Mouse (Mus musculus): ENCODE measurements around the gene Npat. TPM values are rescaled to one million over a fixed set of nuclear protein-coding genes. Genes with fewer than 3 reads are reported as not detected.

Gene Npat
- total RNA-seq, 2 experiments from 2014 or later = 17.1 to 17.9 TPM

DNA sequence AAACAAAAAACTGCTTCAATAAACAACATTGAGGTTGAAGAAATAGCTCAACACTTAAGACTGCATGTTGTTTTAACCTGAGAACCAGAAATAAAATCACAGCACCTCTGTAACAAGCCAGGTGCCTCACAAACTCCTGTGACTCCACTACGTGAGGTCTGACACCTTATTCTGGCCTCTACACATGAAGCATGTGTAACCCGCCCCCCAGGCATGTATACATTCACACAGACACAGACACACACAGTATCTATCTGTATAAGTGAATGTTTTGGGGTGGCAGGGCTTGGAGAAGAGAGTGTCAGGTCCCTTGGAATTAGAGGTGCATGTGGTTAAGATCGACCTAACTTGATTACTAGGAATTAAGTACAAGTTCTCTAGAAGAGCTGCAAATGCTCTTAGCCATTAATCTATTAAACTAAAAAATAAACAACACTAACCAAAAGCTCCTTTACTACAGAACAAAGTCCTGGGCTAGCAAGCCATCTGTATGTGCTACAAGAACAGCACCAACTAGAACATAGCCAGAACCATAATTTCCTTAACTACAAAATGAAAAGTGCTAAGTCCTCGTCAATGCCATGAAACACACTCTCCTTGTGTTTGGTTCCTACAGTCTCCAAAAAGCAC, 60.2 kb downstream of the Npat start:
- peak in 1 of 2 experiments; percentile 5 for DNase-seq (ENCODE audit: low spot score in 2 of 2)
- TF ChIP-seq CTCF (conservative IDR thresholded peaks at IDR 0.05) = no peak
- no peak overlapping the region for H3K27ac ChIP-seq

DNA sequence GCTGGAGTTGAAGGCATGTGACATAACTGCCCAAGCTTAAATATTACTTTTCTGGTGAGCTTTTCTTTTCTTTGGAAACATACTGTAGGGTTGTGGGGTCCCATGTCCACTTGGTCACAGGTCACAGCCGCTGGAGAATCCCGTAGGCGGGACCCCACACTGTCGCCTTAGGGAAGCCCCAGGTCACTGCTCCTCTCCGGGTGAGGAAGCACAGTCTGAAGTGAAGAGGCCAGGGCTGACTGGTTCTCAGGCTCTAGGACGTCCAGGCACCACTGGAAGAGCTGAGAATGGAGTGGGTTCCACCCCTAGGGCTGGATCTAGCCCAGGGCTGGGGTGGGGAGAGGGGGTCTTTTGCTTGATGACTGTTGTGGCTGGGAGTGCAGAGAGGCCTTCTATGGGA, 61.8 kb downstream of the Npat start:
- H3K27ac ChIP-seq = no peak overlapping the region
- DNase-seq (ENCODE audit: low spot score in 2 of 2) = peak in 1 of 2 experiments; percentile 2
- no peak overlapping the region for H3K4me3 ChIP-seq
- TF ChIP-seq CTCF (conservative IDR thresholded peaks at IDR 0.05) = no peak

More for the DNA sequence above, 60.2 kb downstream of the Npat start:
- H3K4me3 ChIP-seq = no peak overlapping the region

DNA sequence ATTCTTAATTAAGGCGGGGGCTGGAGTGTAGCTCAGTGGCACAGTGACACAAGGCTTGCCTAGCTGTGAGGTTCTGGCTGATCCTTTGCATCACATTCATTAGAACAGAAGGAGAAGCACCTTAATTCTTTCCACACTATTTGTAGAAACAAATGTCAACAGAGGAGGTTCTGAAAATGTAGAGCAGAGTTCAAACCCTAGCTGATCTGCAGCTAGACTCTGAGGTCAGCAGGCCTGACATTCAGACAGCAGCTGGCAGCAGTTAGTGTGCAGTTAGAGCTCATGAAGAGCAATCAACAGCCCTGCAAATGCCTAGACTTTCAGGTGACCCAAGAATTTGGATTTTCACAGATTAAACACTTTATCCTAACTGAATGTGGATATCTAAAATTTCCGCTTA, 64.7 kb downstream of the Npat start:
- TF ChIP-seq CTCF (conservative IDR thresholded peaks at IDR 0.05) = no peak
- no peak for DNase-seq (ENCODE audit: low spot score in 2 of 2)
- Histone ChIP-seq H3K27ac (peak overlapping the region; percentile 51; the same call in 1 of the 2 replicates), H3K4me3 (no peak overlapping the region)

DNA sequence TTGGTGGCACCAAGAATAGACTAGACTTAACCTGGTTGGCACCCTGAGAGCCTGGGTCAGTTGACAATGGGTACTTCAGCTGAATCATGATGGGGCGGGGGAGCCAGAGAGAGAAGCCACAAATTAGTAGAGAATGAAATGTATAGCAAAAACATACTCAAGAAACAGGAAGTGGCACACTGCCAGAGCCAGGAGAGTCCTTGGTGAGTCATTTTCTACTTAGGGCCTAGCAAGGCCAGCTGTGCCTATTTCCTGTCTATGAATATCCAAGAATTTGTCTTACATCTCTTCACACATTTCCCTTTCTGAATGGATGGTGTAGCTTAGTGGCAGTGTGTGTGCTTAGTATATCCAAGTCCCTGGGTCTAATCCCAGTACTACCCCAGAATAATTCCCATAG, 66.5 kb downstream of the Npat start:
- no peak overlapping the region for H3K27ac ChIP-seq
- no peak overlapping the region for H3K4me3 ChIP-seq
- DNase-seq (ENCODE audit: low spot score in 2 of 2) = no peak
- TF ChIP-seq CTCF (conservative IDR thresholded peaks at IDR 0.05) = no peak

DNA sequence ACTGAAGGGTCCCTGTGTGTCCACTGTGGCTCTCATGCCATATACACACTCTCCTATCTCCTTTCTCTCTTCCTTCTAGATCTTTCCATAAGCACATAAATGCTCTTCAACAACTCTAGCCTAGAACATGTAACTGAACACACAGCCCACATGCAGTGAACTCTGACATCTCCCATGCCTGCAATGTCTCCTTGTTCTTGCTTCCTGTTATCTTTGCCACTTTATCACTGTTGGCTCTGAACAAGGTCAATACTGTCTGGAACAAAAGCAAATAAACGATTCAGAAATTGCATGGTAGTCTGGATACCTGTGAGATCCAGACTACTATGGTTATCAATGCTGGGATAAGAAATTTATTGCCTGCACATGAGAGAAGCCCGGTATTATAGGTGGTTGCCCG, 67.0 kb downstream of the Npat start:
- no peak for DNase-seq (ENCODE audit: low spot score in 2 of 2)
- no peak overlapping the region for H3K4me3 ChIP-seq
- no peak for TF ChIP-seq CTCF (conservative IDR thresholded peaks at IDR 0.05)
- H3K27ac ChIP-seq = no peak overlapping the region

DNA sequence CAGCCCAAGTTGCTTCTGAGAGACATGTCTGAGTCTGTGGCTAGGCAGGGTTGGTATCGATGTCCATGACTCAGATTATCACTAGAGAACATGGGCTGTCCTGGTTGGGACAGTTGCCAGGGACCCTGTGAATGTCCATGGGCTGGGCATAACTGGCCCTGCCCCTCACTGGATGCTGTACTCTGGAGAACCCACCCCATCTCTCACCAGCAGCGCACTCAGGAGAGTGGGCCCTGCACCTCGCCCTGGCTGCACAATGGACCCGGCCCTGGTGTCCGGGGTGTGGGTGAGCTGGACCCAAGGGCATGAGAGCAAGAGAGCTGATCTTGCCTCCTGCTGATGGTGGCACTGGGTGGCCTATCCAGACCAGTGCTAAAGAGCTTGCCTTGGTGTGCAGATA, 68.1 kb downstream of the Npat start:
- TF ChIP-seq CTCF (conservative IDR thresholded peaks at IDR 0.05) = no peak
- H3K4me3 ChIP-seq = no peak overlapping the region
- no peak for DNase-seq (ENCODE audit: low spot score in 2 of 2)

DNA sequence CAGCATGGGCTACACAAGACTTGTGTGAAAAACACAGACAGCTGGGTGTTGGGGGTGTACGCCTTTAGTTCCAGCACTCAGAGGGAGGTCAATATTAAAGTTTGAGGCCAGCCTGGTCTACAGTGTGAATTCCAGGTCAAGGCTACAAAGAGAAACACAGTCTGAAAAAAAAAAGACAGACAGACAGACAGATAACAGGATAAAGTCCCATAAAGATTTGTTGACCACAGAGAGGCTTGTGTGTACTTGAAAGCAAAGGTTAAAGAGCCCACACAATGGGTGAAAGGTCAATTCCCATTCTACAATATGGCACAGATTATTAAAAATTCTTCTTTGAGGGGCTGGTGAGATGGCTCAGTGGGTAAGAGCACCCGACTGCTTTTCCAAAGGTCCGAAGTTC, 70.3 kb downstream of the Npat start:
- Histone ChIP-seq H3K27ac (no peak overlapping the region), H3K4me3 (no peak overlapping the region)
- DNase-seq (ENCODE audit: low spot score in 2 of 2) = no peak
- no peak for TF ChIP-seq CTCF (conservative IDR thresholded peaks at IDR 0.05)

More for the DNA sequence above, 68.1 kb downstream of the Npat start:
- 0 out of 2 replicates have a peak overlapping the region, but pooled peaks have one; percentile 36 for H3K27ac ChIP-seq

DNA sequence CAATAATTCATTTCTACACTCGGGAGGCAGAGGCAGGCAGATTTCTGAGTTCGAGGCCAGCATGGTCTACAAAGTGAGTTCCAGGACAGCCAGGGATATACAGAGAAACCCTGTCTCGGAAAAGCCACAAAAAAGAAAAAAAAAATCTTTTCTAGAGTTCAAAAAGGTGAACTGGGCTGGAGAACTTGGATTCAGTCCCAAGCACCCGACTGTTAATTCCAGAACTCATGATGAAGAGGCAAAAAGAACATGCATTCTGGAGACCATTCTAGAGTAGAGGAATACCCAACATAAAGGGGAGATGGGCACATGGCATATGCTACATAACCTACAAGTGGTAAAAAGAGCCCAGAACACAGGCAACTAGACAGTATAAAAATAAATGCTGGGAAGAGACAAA, 71.0 kb downstream of the Npat start:
- H3K27ac ChIP-seq = no peak overlapping the region
- no peak for TF ChIP-seq CTCF (conservative IDR thresholded peaks at IDR 0.05)

DNA sequence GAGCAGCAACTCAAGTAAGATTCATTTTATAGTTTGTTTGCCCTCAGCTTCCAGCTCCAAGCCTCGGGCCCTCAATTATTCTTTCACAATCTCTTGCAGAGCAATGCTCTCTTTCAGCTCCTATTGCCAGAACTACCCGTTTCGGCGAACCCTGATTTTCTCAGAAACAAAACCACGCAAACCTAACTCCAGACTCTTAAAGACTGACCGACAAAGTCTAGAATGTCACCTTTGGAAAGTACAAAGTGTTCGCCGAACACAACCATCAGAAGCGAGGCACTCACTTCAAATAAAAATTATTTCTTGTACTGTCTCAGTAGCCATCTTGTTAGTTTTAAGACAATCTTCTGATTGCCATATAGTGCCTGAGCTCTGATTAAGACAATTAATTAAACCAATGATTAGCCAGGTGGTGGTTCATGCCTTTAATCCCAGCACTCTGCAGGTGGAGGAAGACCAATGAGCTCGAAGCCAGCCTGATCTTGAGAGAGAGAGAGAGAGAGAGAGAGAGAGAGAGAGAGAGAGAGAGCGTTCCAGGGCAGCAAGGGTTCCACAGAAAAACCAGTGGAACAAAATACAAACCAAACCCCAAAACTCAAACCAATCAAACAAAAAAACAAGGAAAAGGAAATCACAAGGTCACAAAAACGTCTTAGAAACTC, 72.6 kb downstream of the Npat start:
- no peak for DNase-seq (ENCODE audit: low spot score in 2 of 2)
- Histone ChIP-seq H3K4me3 (peak overlapping the region; percentile 75), H3K27ac (peak overlapping the region; percentile 96)
- no peak for TF ChIP-seq CTCF (conservative IDR thresholded peaks at IDR 0.05)

More for the DNA sequence above, 71.0 kb downstream of the Npat start:
- DNase-seq (ENCODE audit: low spot score in 2 of 2) = no peak
- H3K4me3 ChIP-seq = no peak overlapping the region

DNA sequence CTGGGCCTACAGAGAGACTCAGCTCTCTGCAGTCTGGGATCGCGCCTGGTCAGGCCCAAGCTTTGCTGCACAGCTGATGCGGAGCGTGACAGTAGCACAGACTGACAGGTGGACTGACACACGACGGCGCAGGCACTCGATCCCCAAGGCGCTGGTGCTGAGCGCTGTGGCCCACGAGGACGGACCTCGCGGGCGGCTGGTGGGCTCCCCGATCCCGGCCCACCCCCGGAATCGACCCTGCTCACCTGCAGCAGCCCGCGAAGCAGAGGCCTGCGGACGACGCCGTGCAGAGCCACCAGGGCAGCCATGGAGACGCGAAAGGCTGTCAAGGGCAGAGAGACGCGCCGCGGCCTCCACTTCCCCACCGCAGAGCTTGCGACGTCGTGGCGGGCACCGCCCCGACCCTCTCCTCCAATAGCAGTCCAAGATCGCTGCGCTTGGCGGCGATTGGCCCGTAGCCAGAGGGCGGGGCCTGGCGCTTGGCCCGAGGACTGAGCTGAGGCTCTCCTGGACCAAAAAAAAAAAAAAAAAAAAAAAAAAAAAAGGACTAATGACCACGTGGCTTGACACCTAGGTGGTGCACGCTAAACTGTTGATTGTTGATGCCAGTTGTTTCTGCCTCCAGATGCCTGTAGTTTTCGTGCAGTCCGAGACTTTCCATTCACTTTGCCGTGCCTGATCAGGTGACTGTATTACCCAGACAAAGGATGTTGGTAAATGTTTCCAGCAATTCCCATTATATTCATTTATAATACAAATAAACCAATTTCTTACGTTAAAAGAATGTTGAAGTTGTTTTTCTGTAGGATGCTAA, 73.3 kb downstream of the Npat start, which contains the start of gene Acat1:
Acat1 (minus strand) TSS at position 415 of the 814 bp plus-strand sequence.
- H3K4me3 ChIP-seq = peak within 1 kb of the TSS; percentile 75
- peak within 1 kb of the TSS; percentile 96 for H3K27ac ChIP-seq
- peak; percentile 90 to 97 for DNase-seq (ENCODE audit: low spot score in 2 of 2)
- no peak for TF ChIP-seq CTCF (conservative IDR thresholded peaks at IDR 0.05)

DNA sequence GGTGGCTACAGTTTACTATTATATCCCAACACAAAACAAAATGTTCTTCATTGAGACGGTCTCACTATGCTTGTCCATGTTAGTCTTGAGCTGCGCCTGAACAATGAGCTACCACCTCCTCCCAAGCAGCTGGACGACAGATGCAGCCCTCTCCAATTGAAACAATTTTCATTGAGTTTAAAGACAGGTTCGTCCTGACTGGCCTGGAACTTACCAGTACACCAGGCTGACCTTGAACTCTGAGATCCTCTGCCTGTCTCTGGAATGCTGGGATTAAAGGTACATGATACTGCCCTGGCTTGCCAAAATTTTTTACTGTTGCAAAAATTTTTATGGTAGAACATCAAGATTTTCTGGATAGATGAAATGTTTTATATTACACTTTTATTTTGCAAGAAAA, 77.4 kb downstream of the Npat start:
- Histone ChIP-seq H3K4me3 (no peak overlapping the region), H3K27ac (no peak overlapping the region)
- no peak for DNase-seq (ENCODE audit: low spot score in 2 of 2)
- no peak for TF ChIP-seq CTCF (conservative IDR thresholded peaks at IDR 0.05)

DNA sequence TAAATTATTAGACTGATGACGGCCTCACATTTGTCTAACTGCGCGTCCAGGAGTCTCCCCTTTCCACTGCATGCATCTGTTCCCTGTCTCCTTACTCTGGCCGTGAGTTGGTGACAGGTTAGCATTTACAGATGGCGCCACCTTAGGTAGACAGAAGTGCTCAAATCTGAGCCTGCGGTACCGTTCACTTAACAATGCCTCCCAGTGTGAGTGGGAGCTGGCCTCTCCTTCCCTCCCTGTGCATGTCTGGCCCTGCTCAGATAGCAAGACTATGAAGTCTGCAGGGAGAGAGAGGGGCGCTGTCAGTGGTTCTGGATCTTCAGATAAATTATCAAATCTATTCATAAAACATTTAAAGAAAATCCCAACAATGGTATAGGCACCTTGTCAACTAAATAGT, 78.4 kb downstream of the Npat start:
- H3K27ac ChIP-seq = no peak overlapping the region
- no peak for DNase-seq (ENCODE audit: low spot score in 2 of 2)
- no peak overlapping the region for H3K4me3 ChIP-seq
- TF ChIP-seq CTCF (conservative IDR thresholded peaks at IDR 0.05) = no peak

Other genes with a start within 250 kb of the Npat start
- gene Exph5, start 235.4 kb upstream of the Npat start, total RNA-seq (2021) = 1 to 10 TPM; 3.7 to 4.0 TPM
- 1 to 10 TPM; 5.5 to 6.1 TPM for gene Kdelc2, start 153.0 kb upstream of the Npat start, total RNA-seq (2021)
- not detected for gene 4930550C14Rik, start 134.7 kb upstream of the Npat start, total RNA-seq (2021)
- gene Atm, start 307 bp upstream of the Npat start, total RNA-seq (2021) = 10 to 100 TPM; 18.9 to 20.5 TPM
- 10 to 100 TPM; 63.2 to 65.6 TPM for gene Acat1, start 73.3 kb downstream of the Npat start, total RNA-seq (2021)
- 10 to 100 TPM; 61.4 to 61.5 TPM for gene Cul5, start 133.0 kb downstream of the Npat start, total RNA-seq (2021)
- 1 to 10 TPM; 1.9 to 2.2 TPM for gene Rab39, start 169.2 kb downstream of the Npat start, total RNA-seq (2021)
- 1 to 10 TPM; 4.7 to 5.0 TPM for gene Slc35f2, start 234.5 kb downstream of the Npat start, total RNA-seq (2021)

Measured in layer of hippocampus, adult 2 months (tissue).